Mouse (Mus musculus): ENCODE results near the gene Chrm5.

DNA sequence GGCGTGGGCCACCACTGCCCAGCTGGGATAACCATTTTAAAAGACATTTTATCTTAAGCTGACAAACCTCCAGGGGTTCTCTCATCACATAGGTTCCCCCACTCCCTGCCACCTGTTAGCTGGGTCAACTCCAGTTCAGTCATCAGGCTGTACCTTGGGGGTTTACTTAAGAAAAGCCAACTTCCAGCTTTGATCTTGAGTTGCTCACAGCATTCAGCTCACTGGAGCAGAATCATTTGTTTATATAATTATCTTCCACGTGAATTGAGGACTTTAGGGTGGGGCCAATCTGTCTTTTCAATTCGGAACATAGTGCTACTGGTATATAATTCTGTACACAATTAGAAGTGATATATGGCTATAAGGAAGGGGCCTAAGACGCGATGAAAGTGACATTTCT, 11.1 kb upstream of the Chrm5 start:
- TF ChIP-seq CTCF (IDR thresholded peaks at IDR 0.05) (no peak), EP300 (IDR thresholded peaks at IDR 0.05; ENCODE audit: insufficient read depth, low read depth, low read length) (no peak), POLR2A (IDR thresholded peaks at IDR 0.05; ENCODE audit: insufficient read depth, low read depth, low read length) (no peak)

Data from heart, adult 2 months (tissue).